Mouse (Mus musculus) liver, embryonic 16.5 days (tissue): Measurements from ENCODE around the gene Snx9. TPM values are rescaled to one million over a fixed set of nuclear protein-coding genes. Genes with fewer than 3 reads are reported as not detected.

Experiments
- ATAC-seq: fragments of 200-750 bp; cut with Nextera tagmentation; 2 replicates; pipeline ENCODE4 v1.8.0; 2017; ENCODE audit warnings: low read depth, mild to moderate bottlenecking, moderate number of reproducible peaks, moderate library complexity
- H3K27ac ChIP-seq: fragments of 300-500 bp; sonication (generic); 2 replicates; pipeline ENCODE4 v1.5.1; 2014; ENCODE audit warnings: mild to moderate bottlenecking, low read length
- H3K27me3 ChIP-seq: fragments of 300-500 bp; sonication (generic); 2 replicates; pipeline ENCODE4 v1.6.1; 2014; ENCODE audit warnings: low read depth, low read length, mixed read lengths; ENCODE audit not compliant: control insufficient read depth, insufficient read depth
- H3K36me3 ChIP-seq: fragments of 300-500 bp; sonication (generic); 2 replicates; pipeline ENCODE4 v1.6.1; 2014; ENCODE audit warnings: mild to moderate bottlenecking; ENCODE audit not compliant: control insufficient read depth, insufficient read depth
- H3K4me1 ChIP-seq: fragments of 300-500 bp; sonication (generic); 2 replicates; pipeline ENCODE4 v1.6.1; 2014; ENCODE audit warnings: low read depth, low read length, mixed read lengths; ENCODE audit not compliant: control insufficient read depth
- H3K4me2 ChIP-seq: fragments of 300-500 bp; sonication (generic); 2 replicates; pipeline ENCODE4 v1.6.1; 2014; ENCODE audit warnings: low read depth, low read length, mixed read lengths
- H3K4me3 ChIP-seq: fragments of 300-500 bp; sonication (generic); 2 replicates; pipeline ENCODE4 v1.5.1; 2014; ENCODE audit warnings: low read depth, mild to moderate bottlenecking, low read length
- H3K9ac ChIP-seq: fragments of 300-500 bp; sonication (generic); 2 replicates; pipeline ENCODE4 v1.6.1; 2014; ENCODE audit warnings: low read depth, low read length
- H3K9me3 ChIP-seq: fragments of 300-500 bp; sonication (generic); replicated peaks from 2 replicates; pipeline ENCODE4 v1.6.1; 2016; ENCODE audit warnings: low read length; ENCODE audit not compliant: control insufficient read depth
- WGBS: fragments of 180-500 bp; shearing (Covaris S2); extraction: QIAGEN DNeasy Blood & Tissue Kit; methylation state at CpG from one replicate; pipeline ENCODE4 v1.1.7; 2014; ENCODE audit not compliant: insufficient replicate concordance; 5-methylcytosine and 5-hydroxymethylcytosine counted together
- polyA plus RNA-seq: library from polyadenylated mRNA; unstranded; fragments of >200 nt; fragmentation: Nextera tagmentation; extraction: Ambion mirVana; gene quantifications from 2 replicates; pipeline ENCODE4 v1.2.1, GENCODE M21; 2015

The Snx9 gene
- polyA plus RNA-seq, 1 experiment from 2014 or later = 10.5 TPM

- peaks cover 25% of the 10 kb centered on the region for H3K4me1 ChIP-seq
- peak overlapping the region; percentile 74 for H3K27ac ChIP-seq
- 11% methylated on average over 23 of the region's 23 CpGs for WGBS
- H3K9me3 ChIP-seq = no peaks in the 10 kb centered on the region
- peak; percentile 35; the same call in 1 of the 2 replicates for ATAC-seq
- H3K27me3 ChIP-seq = no peaks in the 10 kb centered on the region; the same call in 1 of the 2 replicates
- H3K4me3 ChIP-seq = no peak overlapping the region
- H3K36me3 ChIP-seq = no peaks in the 10 kb centered on the region
- no peak overlapping the region for H3K9ac ChIP-seq
- peak overlapping the region; percentile 30 for H3K4me2 ChIP-seq
These were observed 134.2 kb downstream of the Snx9 start for GRCm38 (mm10) chr17:5975099-5975977.

- H3K9ac ChIP-seq = no peak overlapping the region
- H3K4me3 ChIP-seq = no peak overlapping the region
- peak; percentile 80 for ATAC-seq
- H3K4me1 ChIP-seq = peaks cover 25% of the 10 kb centered on the region
- H3K27me3 ChIP-seq = no peaks in the 10 kb centered on the region; the same call in 1 of the 2 replicates
- no peaks in the 10 kb centered on the region for H3K9me3 ChIP-seq
- H3K4me2 ChIP-seq = peak overlapping the region; percentile 30
- 45% methylated on average over 20 of the region's 20 CpGs for WGBS
- H3K36me3 ChIP-seq = no peaks in the 10 kb centered on the region
- H3K27ac ChIP-seq = peak overlapping the region; percentile 74
These were observed 135.3 kb downstream of the Snx9 start for GRCm38 (mm10) chr17:5976221-5977055.

- Histone ChIP-seq H3K4me1 (peaks cover 25% of the 10 kb centered on the region), H3K4me2 (no peak overlapping the region), H3K4me3 (no peak overlapping the region), H3K36me3 (no peaks in the 10 kb centered on the region), H3K9me3 (no peaks in the 10 kb centered on the region), H3K9ac (no peak overlapping the region), H3K27ac (peak overlapping the region; percentile 74), H3K27me3 (no peaks in the 10 kb centered on the region; the same call in 1 of the 2 replicates)
- no peak for ATAC-seq
- 24% methylated on average over 16 of the region's 16 CpGs for WGBS
These were observed 136.2 kb downstream of the Snx9 start for GRCm38 (mm10) chr17:5977056-5977920.

GRCm38 (mm10) chr17:5977921-5978504 is 136.9 kb downstream of the Snx9 start:
- H3K27ac ChIP-seq = no peak overlapping the region

GRCm38 (mm10) chr17:5978505-5979077 is 137.5 kb downstream of the Snx9 start:
- Histone ChIP-seq H3K4me1 (peaks cover 25% of the 10 kb centered on the region), H3K4me2 (no peak overlapping the region), H3K27me3 (no peaks in the 10 kb centered on the region; the same call in 1 of the 2 replicates), H3K9ac (no peak overlapping the region), H3K36me3 (no peaks in the 10 kb centered on the region), H3K4me3 (no peak overlapping the region), H3K9me3 (no peaks in the 10 kb centered on the region), H3K27ac (no peak overlapping the region)
- ATAC-seq = no peak
- 36% methylated on average over 10 of the region's 10 CpGs for WGBS

More at GRCm38 (mm10) chr17:5977921-5978504, 136.9 kb downstream of the Snx9 start:
- WGBS = 23% methylated on average over 8 of the region's 8 CpGs
- Histone ChIP-seq H3K4me3 (no peak overlapping the region), H3K27me3 (no peaks in the 10 kb centered on the region; the same call in 1 of the 2 replicates), H3K4me2 (no peak overlapping the region), H3K36me3 (no peaks in the 10 kb centered on the region), H3K9ac (no peak overlapping the region), H3K9me3 (no peaks in the 10 kb centered on the region), H3K4me1 (peaks cover 25% of the 10 kb centered on the region)
- no peak for ATAC-seq

- Histone ChIP-seq H3K36me3 (no peaks in the 10 kb centered on the region), H3K9ac (no peak overlapping the region), H3K4me3 (no peak overlapping the region), H3K27ac (no peak overlapping the region), H3K4me2 (no peak overlapping the region), H3K27me3 (no peaks in the 10 kb centered on the region; the same call in 1 of the 2 replicates), H3K9me3 (no peaks in the 10 kb centered on the region), H3K4me1 (peaks cover 20% of the 10 kb centered on the region)
- no peak for ATAC-seq
- 27% methylated on average over 6 of the region's 6 CpGs for WGBS
These were observed 139.7 kb downstream of the Snx9 start for GRCm38 (mm10) chr17:5980860-5981259.
